Mouse (Mus musculus) fibroblast of lung, adult 2 months (primary cell): ENCODE data around the gene Sox2.

Experiments used
- DNase-seq: peaks from one replicate; pipeline ENCODE4 v3.0.0-alpha.2; 2011; ENCODE audit warnings: low read depth

Gene Sox2

GRCm38 (mm10) chr3:34649726-34650620, at the start of gene Sox2:
Gene Sox2 (plus strand): TSS chr3:34650405.
- DNase-seq = no peak

GRCm38 (mm10) chr3:34601116-34601515, 49.1 kb upstream of the Sox2 start:
- DNase-seq = no peak

GRCm38 (mm10) chr3:34614107-34614506, 36.1 kb upstream of the Sox2 start:
- no peak for DNase-seq

GRCm38 (mm10) chr3:34615526-34615925, 34.7 kb upstream of the Sox2 start:
- no peak for DNase-seq

GRCm38 (mm10) chr3:34618934-34619333, 31.3 kb upstream of the Sox2 start:
- no peak for DNase-seq

GRCm38 (mm10) chr3:34620121-34620520, 30.1 kb upstream of the Sox2 start:
- DNase-seq = no peak

GRCm38 (mm10) chr3:34624721-34625270, 25.4 kb upstream of the Sox2 start:
- no peak for DNase-seq

- no peak for DNase-seq
These were observed 23.7 kb upstream of the Sox2 start for GRCm38 (mm10) chr3:34626521-34626920.

GRCm38 (mm10) chr3:34630031-34630430, 20.2 kb upstream of the Sox2 start:
- DNase-seq = no peak

GRCm38 (mm10) chr3:34630736-34631135, 19.5 kb upstream of the Sox2 start:
- no peak for DNase-seq

- DNase-seq = no peak
These were observed 13.2 kb upstream of the Sox2 start for GRCm38 (mm10) chr3:34636958-34637357.

GRCm38 (mm10) chr3:34637481-34637880, 12.7 kb upstream of the Sox2 start:
- no peak for DNase-seq

GRCm38 (mm10) chr3:34637926-34638325, 12.3 kb upstream of the Sox2 start:
- no peak for DNase-seq

GRCm38 (mm10) chr3:34638344-34638743, 11.9 kb upstream of the Sox2 start:
- no peak for DNase-seq

GRCm38 (mm10) chr3:34639031-34639872, 11.0 kb upstream of the Sox2 start:
- no peak for DNase-seq

- DNase-seq = no peak
These were observed 10.3 kb upstream of the Sox2 start for GRCm38 (mm10) chr3:34639873-34640270.

GRCm38 (mm10) chr3:34640276-34640675, 9.9 kb upstream of the Sox2 start:
- DNase-seq = no peak

- no peak for DNase-seq
These were observed 9.3 kb upstream of the Sox2 start for GRCm38 (mm10) chr3:34640690-34641600.

- no peak for DNase-seq
These were observed 8.3 kb upstream of the Sox2 start for GRCm38 (mm10) chr3:34641756-34642497.

GRCm38 (mm10) chr3:34642498-34642941, 7.7 kb upstream of the Sox2 start:
- no peak for DNase-seq

GRCm38 (mm10) chr3:34643067-34643466, 7.1 kb upstream of the Sox2 start:
- no peak for DNase-seq
